Mouse (Mus musculus): ENCODE measurements around the gene Ccdc141. TPM values are rescaled to one million over a fixed set of nuclear protein-coding genes. Genes with fewer than 3 reads are reported as not detected.

The Ccdc141 gene
- polyA plus RNA-seq, 1 experiment from 2014 or later = 8.4 TPM

GRCm38 (mm10) chr2:76961420-76962044 lies 208.9 kb downstream of the Ccdc141 start:
- Histone ChIP-seq H3K9me3 (ENCODE audit: low read depth, low read length) (no peaks in the 10 kb centered on the region), H3K27me3 (ENCODE audit: insufficient read depth, low read length) (no peaks in the 10 kb centered on the region), H3K9ac (no peak overlapping the region), H3K4me3 (ENCODE audit: low read depth, low read length) (no peak overlapping the region), H3K36me3 (ENCODE audit: insufficient read depth) (no peaks in the 10 kb centered on the region), H3K27ac (ENCODE audit: low read depth) (no peak overlapping the region), H3K4me1 (ENCODE audit: insufficient read depth) (no peaks in the 10 kb centered on the region), H3K4me2 (no peak overlapping the region)
- no peak for ATAC-seq (ENCODE audit: insufficient read depth)
- no peak for TF ChIP-seq CTCF (IDR thresholded peaks at IDR 0.05; ENCODE audit: low read depth)
- DNase-seq = no peak
- WGBS = 75% methylated on average over 10 of the region's 10 CpGs

Small RNA genes within 50 kb of the gene (microRNA-seq; reads per million reads assigned to microRNA genes)
- gene Gm44360 (ENCODE audit: borderline number of aligned reads) = not detected

Other genes starting within 250 kb of the Ccdc141 start
- gene Ttn, start 188.1 kb downstream of the Ccdc141 start, polyA plus RNA-seq (2014; fragmentation: Nextera tagmentation; extraction: Ambion mirVana) = 0.63 and 7.9 TPM in 2 replicates
- gene Sestd1, start 110.0 kb upstream of the Ccdc141 start, polyA plus RNA-seq (2014; fragmentation: Nextera tagmentation; extraction: Ambion mirVana) = 23.7 and 27.9 TPM in 2 replicates